Mouse (Mus musculus): Measurements from ENCODE around the gene Ep300.

DNA sequence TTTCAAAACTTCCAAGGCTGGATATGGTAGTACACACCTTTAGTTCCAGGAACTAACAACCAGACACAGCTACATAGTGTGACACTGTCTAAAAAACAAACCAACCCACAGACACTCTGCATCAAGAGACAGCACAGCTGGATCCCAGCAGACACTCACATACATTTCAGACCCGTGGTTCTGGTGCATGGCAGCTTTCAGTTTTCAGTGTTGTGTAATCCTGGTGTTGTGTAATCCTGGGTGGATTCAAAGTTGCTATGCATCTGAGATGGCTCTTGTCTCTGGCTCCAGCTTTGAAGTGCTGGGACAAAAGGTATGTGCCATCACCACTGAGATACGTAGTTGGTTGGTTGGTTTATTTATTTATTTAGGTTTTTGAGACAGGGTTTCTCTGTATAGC is 113.4 kb downstream of the Ep300 start:
- no peak for TF ChIP-seq POLR2A (IDR thresholded peaks at IDR 0.05; ENCODE audit: borderline replicate concordance, control insufficient read depth, low read depth, low read length)
- TF ChIP-seq CTCF (IDR thresholded peaks at IDR 0.05; ENCODE audit: control insufficient read depth, insufficient read depth, low read length): no peak

Data from bone marrow, adult 2 months (tissue).